Mouse (Mus musculus) megakaryocyte progenitor cell, adult 5-6 weeks (primary cell): ENCODE measurements around the gene Rpusd2. TPM values are rescaled to one million over a fixed set of nuclear protein-coding genes. Genes with fewer than 3 reads are reported as not detected.
A peak's percentile ranks its signal among the peaks of the same experiment; 100 is the strongest.
"Not testable (repeated sequence)": the region's sequence is repeated elsewhere in the genome, so short reads cannot be mapped to it uniquely, and the experiment has no call there.

Experiments used
- ATAC-seq: replicated peaks from 2 replicates; pipeline ENCODE4 v1.8.0; 2016; ENCODE audit warnings: mild to moderate bottlenecking, moderate TSS enrichment, inconsistent platforms; ENCODE audit not compliant: poor library complexity
- total RNA-seq, 2 experiments: library from RNA; stranded (forward) in 1 of 2; stranded (reverse) in 1 of 2; fragments of 157-497, 149-512 nt in 1 of 2; fragments of 200-1000 nt in 1 of 2; gene quantifications; 2 replicates each; pipeline versions ENCODE4 v1.2.3 to v1.2.4; 2015 to 2017

Rpusd2 gene
- total RNA-seq (2015) = 13.0 and 14.6 TPM in 2 replicates
- total RNA-seq (2017) = 16.0 and 17.6 TPM in 2 replicates

DNA sequence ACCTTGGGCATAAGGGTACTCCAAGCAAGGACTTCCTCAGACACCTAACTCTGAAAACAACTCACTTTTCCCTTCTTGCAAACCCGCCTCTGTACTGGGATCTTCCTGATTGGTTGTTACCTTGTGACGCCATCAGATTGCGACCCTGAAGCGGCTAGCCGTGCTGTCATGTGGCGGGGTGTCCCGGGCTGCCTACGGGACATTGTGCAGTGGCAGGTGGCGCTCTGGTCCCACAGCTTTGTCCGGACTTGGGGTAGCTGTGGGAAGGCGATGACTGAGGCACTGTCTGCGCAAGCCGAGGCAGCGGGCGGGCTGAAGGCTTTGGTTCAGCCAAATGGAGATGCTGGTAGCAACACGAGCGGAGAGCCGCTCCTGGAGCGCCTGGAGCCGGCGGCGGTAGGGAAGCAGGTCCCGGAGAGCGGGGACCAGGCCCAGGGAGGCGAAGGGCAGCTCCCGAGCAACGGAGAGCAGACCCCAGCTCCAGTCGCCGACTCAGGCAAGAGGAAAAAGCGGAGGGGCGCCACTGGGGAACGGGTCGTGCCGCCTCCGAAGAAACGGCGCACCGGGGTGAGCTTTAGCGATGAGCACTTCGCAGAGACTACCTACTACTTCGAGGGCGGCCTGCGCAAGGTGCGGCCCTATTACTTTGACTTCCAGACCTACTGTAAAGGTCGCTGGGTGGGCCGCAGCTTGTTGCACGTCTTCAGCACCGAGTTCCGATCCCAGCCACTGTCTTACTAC is at the start of gene Rpusd2:
TSS of gene Rpusd2 (plus strand) at position 135 of the 741 bp plus-strand sequence.
- ATAC-seq = peak; percentile 98

DNA sequence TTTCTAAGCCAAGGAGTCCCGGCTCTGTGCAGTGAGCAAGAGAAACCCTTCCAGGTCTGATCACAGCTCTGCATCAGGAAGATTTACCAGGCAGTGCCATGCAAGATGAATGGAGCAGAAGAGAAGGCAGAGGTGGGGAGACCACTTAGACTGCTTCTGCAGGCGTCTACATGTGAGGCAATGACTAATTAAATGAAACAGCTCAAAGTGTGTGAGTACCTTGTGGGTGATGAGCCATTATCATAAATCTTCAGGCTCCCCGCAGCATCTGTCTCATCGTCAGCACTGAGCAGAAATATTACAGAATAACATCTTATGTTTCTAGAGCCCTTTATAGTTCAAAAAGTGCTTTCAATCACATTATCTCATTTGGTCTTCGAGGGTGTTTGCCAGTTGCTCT is 39.1 kb upstream of the Rpusd2 start:
- no peak for ATAC-seq

DNA sequence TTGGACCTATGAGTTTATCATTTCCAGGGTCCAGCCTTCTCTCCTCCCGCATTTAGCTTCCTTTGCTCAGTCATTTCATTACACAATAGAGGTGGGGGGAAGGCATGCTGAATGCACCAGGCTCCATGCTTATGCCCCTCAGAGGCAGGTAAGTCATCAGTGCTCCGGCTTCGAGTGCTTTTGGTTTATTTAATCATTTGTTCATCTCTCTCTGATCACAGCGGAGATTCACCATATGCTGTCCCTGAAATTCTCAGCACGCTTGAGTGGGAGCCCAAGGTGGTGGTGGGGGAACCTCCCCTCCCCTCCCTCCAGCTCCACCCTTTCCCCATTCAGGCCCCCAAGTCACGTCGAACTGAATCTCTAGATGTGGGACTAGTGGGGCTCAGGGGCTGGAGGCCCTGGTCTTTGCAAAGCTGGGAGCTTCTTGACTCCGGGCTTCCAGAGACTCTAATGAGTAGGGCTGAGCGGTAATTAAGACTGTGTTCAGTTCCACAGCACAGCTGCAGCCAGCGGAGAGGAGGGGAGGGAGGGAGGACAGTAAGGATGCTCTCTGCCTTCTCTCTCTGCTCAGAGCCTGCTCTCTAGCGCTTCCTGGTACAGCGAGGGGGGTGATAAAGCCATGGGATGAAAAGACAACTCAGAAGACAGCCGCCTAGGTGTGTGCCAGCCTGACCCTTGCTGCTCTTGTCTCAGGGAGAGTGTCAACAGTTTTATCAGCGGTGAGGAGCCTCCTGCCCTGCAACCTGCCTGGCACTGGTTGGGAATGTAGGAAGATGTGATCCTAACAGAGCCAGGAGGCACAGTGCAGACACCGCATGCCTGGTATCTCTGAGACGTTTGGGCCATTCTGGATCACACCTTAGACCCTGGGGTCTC is 38.4 kb upstream of the Rpusd2 start:
- no peak for ATAC-seq

DNA sequence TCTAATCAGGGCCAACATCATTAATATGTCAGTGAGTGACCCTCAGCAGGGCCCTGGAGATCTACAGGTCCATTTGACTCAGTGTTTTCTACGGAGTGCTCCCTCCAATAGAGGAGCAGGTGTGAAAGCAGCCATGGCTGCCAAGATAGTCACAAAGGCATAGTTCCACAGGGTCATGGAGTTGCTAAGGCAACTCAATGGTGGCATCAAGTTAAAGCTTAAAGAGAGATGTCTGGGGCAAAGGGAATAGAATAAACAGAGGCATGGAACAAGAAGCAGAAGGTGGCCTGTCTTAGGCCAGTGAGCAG is 37.8 kb upstream of the Rpusd2 start:
- ATAC-seq = no peak

DNA sequence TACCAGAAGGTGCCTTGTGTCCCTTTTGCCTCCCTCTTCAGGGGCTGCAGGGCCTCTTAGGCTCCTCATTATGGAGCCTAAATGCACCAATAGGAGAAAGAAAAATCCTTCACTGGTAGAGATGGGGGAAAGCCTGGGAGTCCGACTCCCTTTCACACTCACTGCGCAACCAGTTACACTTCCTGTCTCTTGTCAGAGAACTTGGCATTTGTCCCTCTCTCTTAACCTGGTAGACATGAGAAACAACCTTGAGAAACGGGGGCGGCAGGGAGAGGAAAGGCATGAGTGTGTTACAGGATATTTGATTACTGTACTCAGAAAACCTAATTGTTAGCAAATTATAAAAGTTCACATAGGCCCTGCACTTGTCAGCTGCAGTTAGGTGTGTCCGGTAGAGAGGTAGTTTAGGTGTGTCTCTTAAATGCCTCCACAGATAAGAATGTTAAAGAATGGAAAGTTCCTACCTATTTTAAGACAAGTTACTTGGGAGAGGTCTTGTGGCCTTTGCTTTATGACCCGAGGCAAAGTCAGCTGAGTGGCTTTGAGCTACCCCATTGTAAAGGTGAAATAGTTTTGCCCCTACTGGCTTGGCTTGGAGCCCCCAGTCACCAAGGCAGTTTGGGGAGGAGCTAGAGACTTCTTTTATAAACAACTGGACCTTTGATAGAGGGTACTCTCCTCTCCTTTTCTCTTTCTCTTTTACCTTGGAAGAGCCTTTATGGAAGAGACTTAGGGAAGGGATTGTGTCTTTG is 36.3 kb upstream of the Rpusd2 start:
- ATAC-seq = no peak; the same call in 1 of the 2 replicates

DNA sequence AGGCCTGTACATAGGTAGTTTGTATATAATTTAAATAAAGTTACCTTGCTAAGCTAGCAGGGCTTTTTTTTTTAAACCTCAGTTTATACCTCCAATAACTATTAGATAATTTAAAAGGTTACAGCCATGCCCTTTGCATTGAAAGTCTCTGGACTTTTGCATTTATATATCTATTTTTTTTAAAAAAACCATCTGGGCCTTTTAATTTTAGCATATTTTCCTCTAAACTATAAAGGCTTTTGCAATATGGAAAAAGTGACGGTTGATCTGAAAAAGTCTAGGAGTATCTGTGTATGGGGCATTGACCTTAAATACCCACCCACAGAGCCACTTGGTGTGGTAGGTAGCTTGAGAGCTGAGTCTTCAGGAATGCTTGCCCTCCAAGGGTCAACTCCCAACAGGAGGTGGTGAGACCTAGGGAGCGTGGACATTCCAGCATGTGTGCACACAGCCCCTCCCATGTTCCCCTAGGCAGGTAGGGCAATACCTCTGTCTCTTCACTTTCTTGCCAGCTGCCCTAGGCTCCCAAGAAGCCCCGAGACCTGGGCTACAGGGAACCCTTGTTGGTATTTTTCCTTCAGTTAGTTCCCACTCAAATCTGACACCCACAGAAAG is 35.5 kb upstream of the Rpusd2 start:
- no peak for ATAC-seq

DNA sequence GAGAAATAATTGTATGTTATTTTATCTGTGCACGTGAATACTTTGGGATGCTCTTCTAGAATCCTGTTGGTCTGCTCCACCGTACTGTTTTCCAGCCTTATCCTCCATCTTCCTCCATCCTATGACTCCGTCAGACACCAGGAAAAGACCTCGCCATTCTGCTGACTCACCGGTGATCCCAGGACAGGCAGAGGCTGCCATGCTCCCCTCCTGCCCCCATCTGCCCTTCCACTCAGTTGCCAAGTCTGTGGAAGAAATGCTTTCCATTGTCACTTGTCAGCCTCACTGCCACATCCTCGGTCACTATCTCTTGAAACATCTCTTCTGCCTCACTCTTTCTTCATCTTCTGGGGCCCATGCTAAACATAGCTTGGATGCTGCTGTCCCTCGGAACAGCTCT is 27.7 kb upstream of the Rpusd2 start:
- no peak for ATAC-seq

DNA sequence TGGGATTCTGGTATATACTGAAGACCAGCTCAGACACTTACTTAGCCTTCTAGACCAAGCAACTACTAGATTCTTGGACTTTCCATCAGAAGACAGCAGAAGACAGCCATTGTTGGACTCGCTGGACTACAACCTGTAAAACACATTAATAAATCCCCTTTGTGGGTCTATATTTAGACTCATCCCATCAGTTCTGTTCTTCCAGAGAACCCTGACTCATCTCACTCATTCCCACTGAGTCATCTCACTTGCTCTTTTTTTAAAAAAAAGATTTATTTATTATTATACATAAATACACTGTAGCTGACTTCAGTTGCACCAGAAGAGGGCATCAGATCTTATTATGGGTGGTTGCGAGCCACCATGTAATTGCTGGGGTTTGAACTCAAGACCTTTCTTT is 25.2 kb upstream of the Rpusd2 start:
- ATAC-seq = no peak

DNA sequence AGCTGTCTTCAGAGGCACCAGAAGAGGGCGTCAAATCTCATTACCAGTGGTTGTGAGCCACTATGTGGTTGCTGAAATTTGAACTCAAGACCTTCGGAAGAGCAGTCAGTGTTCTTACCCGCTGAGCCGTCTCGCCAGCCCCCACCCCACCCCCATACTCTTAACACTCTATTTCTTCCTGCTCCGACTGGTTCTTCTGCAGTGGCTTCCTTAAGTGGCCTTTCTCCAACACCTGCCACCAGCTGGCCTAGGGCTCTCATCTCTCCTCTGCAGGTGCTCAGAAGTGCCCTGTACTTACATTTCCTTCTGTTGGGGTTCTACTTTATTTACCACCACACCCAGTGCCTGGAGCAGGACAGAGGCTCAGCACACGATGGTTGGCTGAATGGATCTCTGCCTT is 19.6 kb upstream of the Rpusd2 start:
- no peak; the same call in 1 of the 2 replicates for ATAC-seq

DNA sequence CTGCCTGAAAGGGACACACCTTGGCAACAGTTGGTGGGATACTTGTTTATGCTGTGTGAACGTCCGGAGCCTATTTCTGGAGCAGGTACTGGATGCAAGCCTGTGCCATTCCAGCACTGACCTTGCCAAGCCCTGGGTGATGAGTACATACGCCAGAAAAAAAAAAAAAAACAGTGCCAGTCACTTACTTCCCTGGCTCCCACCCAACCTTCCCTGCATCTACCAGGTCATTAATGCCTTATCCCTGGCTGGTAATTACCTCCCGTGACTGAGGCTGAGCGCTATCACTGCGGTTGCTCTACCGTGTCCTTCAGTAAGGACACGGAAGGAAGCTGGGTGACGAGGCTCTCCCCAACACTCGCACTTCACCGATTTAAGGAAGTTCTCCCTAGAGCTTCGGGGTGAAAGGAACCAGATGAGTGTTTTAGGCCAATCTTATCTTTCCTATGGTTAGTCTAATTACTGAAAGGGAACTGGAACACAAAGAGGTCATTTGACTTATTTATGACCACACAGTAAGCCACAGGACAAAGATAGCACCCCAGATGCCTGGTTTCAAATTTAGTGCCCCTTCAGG is 18.9 kb upstream of the Rpusd2 start:
- peak; percentile 97 for ATAC-seq

DNA sequence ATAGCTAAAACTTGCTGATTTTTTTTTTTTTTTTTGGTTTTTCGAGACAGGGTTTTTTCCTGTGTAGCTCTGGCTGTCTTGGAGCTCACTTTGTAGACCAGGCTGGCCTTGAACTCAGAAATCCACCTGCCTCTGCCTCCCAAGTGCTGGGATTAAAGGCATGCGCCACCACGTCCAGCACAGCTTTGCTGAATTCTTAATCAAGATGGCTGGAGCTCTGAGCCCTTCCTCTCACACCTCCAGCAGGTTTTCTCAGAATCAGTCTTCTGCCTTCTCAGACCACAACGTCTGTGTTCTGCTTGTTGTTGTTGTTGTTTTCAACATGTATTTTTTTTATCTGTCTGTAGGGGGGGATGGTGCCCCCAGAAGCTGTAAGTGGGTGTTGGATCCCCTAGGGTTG is 18.3 kb upstream of the Rpusd2 start:
- not testable (repeated sequence) for ATAC-seq

DNA sequence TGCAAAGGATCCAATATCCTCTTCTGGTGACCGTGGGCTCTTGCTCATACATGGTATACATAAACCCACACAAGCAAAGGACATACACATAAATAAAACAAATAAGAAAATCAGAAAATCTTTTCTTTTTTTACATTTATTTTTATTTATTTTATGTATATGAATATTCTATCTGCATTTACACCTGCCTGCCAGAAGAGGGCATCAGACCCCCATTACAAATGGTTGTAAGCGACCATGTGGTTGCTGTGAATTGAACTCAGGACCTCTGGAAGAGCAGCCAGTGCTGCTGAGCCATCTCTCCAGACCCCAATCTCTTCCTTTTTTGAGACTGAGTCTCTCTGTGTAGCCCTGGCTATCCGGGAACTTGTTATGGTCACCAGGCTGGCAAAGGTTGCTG is 16.9 kb upstream of the Rpusd2 start:
- no peak for ATAC-seq

DNA sequence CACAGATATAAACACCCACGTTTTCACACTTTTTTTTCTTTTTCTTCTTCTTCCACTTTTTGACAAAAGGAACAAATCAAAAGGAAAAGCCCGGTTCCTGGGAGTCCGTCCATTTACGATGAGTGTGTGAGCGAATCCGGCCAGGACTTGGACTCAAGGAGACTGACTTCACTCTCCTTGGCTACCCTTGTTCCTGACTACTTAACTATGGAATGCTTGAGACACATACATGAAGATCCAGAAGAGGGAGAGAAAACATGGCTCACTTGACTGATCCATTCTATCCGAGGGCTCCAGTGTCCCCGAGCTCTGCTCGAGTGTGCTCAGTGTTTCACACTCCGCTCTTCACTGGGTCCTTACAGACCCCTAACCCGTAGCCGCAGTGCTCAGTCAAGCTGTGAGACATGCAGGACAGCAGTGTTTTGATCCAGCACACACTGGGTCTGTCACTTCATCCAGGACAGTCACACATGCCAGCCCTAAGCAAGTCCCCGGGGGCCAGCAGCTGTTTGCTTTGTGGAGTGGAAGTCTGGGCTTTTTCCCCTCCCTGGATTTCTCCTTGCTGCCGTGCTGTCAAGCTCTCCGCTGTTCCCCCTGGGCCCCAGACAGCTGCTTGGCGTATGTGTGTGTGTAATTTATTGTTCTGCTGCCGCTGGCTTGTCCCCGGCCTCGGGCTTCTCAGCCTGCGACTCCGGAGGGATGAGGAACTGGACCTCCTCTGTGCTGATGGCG is 16.0 kb upstream of the Rpusd2 start:
- no peak for ATAC-seq

DNA sequence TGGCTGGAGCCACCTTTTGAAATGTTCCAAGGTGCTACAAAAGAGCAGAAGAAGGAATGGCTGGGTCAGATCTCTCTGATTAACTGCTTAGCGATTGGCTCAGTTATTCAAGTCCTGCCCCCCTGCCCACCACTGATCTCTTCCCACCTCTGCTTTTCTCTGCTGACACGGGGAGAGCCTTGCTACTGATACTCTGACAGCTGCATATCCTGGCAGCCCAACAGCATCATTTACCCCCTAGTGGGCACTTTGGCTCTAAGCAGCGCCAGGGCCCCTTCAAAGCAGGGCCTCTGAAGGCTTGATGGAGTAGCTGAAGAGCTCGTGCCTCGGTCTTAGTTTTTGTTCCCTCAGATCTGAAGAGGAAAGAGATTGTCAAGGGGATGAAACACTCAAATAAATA is 15.5 kb upstream of the Rpusd2 start:
- no peak for ATAC-seq

DNA sequence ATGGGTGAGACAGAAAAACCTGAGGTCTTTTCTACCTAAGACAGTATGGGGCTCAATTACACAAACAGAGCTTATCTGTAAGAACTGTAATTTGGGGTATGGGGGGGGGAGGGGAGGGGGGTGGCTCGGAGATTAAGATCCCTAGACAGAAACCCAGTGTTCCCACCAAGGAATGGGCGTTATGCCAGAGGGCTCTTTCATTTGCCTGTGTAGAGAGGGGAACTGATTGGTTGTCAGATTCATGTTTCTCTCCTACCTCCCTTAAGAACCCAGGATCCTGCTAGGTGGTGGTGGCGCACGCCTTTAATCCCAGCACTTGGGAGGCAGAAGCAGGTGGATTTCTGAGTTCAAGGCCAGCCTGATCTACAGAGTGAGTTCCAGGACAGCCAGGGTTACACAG is 15.1 kb upstream of the Rpusd2 start:
- ATAC-seq = no peak

DNA sequence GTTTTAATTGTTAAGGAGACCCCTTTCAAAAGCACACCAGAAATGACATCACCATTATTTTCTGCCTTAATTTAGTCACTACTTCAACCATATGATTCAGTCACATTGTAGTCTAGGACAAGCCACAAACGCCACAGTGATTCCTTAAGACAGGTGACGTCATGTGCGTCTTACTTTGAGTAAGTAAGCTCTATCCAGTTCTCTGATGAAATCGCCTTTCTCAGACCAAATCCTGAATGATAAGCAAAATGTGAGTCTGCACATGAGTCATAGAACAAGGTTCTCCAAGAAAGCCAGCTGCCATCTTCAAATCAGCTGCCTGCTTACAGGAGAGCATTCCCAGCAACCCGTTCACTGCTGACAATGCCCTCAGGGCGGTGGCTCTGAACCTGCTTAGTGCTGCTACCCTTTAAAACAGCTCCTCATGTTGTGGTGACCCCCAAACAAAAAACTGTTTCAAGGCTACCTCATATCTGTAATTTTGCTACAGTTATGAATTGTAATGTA is 11.4 kb upstream of the Rpusd2 start:
- ATAC-seq = no peak

DNA sequence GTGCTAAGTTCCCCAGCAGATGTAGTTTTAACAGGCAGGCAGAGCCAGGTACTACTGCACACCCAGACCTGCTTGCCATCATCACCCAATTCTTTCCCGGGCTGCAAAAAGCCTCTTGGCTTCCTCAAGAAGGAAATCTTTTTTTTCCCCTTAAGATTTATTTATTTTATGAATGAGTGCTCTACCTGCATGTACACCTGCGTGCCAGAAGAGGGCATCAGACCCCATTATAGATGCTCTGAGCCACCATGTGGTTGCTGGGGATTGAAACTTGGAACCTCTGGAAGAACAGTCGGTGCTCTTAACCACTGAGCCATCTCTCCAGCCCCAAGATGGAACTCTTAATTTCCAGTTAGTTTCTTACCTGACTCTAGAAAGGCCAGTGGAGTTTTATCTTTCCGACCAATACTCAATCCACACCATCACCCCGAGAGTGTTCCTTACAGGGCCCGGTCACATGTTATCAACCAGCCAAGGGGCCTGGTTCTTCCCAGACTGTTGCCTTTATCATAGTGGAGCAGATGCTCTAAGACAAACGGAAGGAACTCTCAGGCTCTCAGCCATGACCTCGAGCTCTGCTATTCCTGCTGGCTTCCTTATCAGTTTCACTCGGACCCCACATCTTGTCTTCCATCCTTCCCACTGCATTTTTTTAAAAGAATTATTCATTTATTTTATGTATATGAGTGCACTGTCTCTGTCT is 9.9 kb upstream of the Rpusd2 start:
- peak; percentile 82 for ATAC-seq

DNA sequence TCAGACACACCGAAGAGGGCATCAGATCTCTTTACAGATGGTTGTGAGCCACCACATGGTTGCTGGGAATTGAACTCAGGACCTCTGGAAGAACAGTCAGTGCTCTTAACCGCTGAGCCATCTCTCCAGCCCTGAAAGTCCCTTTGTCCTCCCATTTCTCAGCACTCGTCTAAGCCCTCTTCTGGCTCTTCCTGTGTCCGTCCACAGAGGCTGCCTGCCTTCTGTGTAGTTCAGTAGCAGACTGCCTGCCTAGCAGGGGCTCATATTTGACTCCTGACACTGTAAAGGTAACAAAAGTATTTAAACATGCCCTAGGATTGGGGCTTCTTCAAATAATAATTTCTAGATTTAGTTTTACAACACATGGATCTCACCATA is 9.4 kb upstream of the Rpusd2 start:
- ATAC-seq = no peak

DNA sequence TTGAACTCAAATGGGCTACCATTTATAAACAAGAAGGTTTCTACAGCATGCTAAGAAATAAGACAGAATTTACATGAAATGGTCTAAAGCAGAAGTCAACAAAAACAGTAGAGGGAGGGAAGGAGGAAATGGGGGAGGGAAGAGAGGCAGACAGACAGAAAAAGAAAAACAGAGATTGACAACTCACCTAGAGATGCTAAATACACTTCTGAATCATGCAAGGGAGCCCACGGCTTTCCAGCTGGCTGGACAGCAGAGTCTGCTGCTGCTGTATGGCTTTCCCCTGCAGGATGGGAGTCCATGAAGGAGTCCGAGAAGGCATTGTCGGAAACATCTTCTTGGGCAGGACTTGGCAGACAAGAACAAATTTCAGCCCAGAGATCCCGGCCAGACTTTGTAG is 7.6 kb upstream of the Rpusd2 start:
- no peak for ATAC-seq
